Mouse (Mus musculus): Measurements from ENCODE around the gene Ptprh.
"Not testable (repeated sequence)": the region's sequence is repeated elsewhere in the genome, so short reads cannot be mapped to it uniquely, and the experiment has no call there.

The Ptprh gene

GRCm38 (mm10) chr7:4608002-4608401, 4.2 kb upstream of the Ptprh start:
- no peak for DNase-seq (ENCODE audit: extremely low read depth, low read depth, low spot score)

- no peak for DNase-seq (ENCODE audit: extremely low read depth, low read depth, low spot score)
Observed at GRCm38 (mm10) chr7:4602969-4603368, 872 bp downstream of the Ptprh start.

- DNase-seq (ENCODE audit: extremely low read depth, low read depth, low spot score) = not testable (repeated sequence)
Observed at GRCm38 (mm10) chr7:4597046-4597445, 6.8 kb downstream of the Ptprh start.

GRCm38 (mm10) chr7:4581481-4581880, 22.4 kb downstream of the Ptprh start:
- not testable (repeated sequence) for DNase-seq (ENCODE audit: extremely low read depth, low read depth, low spot score)

- not testable (repeated sequence) for DNase-seq (ENCODE audit: extremely low read depth, low read depth, low spot score)
Observed at GRCm38 (mm10) chr7:4572361-4572760, 31.5 kb downstream of the Ptprh start.

- no peak for DNase-seq (ENCODE audit: extremely low read depth, low read depth, low spot score)
Observed at GRCm38 (mm10) chr7:4562660-4563059, 41.2 kb downstream of the Ptprh start.

GRCm38 (mm10) chr7:4557167-4557560, 46.7 kb downstream of the Ptprh start:
- DNase-seq (ENCODE audit: extremely low read depth, low read depth, low spot score) = no peak

- peak; percentile 18 for DNase-seq (ENCODE audit: extremely low read depth, low read depth, low spot score)
Observed at GRCm38 (mm10) chr7:4556256-4557166, 47.3 kb downstream of the Ptprh start.

GRCm38 (mm10) chr7:4547221-4547641, 56.6 kb downstream of the Ptprh start, which contains the start of gene Syt5:
Syt5 (minus strand) TSS chr7:4547541.
- no peak for DNase-seq (ENCODE audit: extremely low read depth, low read depth, low spot score)

GRCm38 (mm10) chr7:4546591-4547131, 57.2 kb downstream of the Ptprh start:
- no peak for DNase-seq (ENCODE audit: extremely low read depth, low read depth, low spot score)

GRCm38 (mm10) chr7:4546050-4546449, 57.8 kb downstream of the Ptprh start:
- no peak for DNase-seq (ENCODE audit: extremely low read depth, low read depth, low spot score)

- no peak for DNase-seq (ENCODE audit: extremely low read depth, low read depth, low spot score)
Observed at GRCm38 (mm10) chr7:4542013-4542412, 61.8 kb downstream of the Ptprh start.

GRCm38 (mm10) chr7:4541344-4541743, 62.5 kb downstream of the Ptprh start:
- DNase-seq (ENCODE audit: extremely low read depth, low read depth, low spot score) = no peak

- DNase-seq (ENCODE audit: extremely low read depth, low read depth, low spot score) = no peak
Observed at GRCm38 (mm10) chr7:4539019-4539418, 64.8 kb downstream of the Ptprh start.

GRCm38 (mm10) chr7:4537181-4537580, 66.7 kb downstream of the Ptprh start:
- DNase-seq (ENCODE audit: extremely low read depth, low read depth, low spot score) = no peak

GRCm38 (mm10) chr7:4536369-4536768, 67.5 kb downstream of the Ptprh start:
- DNase-seq (ENCODE audit: extremely low read depth, low read depth, low spot score) = no peak

- DNase-seq (ENCODE audit: extremely low read depth, low read depth, low spot score) = no peak
Observed at GRCm38 (mm10) chr7:4532005-4532729, 71.7 kb downstream of the Ptprh start, which contains the start of gene Dnaaf3. Dnaaf3 (minus strand) TSS chr7:4532453.

GRCm38 (mm10) chr7:4530166-4530565, 73.7 kb downstream of the Ptprh start:
- DNase-seq (ENCODE audit: extremely low read depth, low read depth, low spot score) = not testable (repeated sequence)

GRCm38 (mm10) chr7:4527302-4527689, 76.5 kb downstream of the Ptprh start:
- no peak for DNase-seq (ENCODE audit: extremely low read depth, low read depth, low spot score)

GRCm38 (mm10) chr7:4526341-4527301, 77.2 kb downstream of the Ptprh start:
- DNase-seq (ENCODE audit: extremely low read depth, low read depth, low spot score) = peak; percentile 37
